22 mouse cellular contexts compared by ENCODE assay signal in genomic region chr17:56744173-56744572, GRCm38 (mm10). TPM values are rescaled to one million over a fixed set of nuclear protein-coding genes. Genes with fewer than 3 reads are reported as not detected.
DNase-seq lines count a peak whose midpoint lies in the region; ATAC-seq lines count a peak whose summit lies in the region.
"Had no signal": no experiment of that assay in that cellular context is flagged by ENCODE, and none has a peak within 500 bp of the region (broad histone marks: within the 10 kb centered on the region; RNA-seq: fewer than 3 reads in every experiment).

No protein-coding gene starts in this region.

- H3K9me3 ChIP-seq in embryonic facial prominence, embryonic 11.5 days (replicated peaks; ENCODE audit: control insufficient read depth, low read length), result no peaks in the 10 kb centered on the region
- no peaks in the 10 kb centered on the region for H3K9me3 ChIP-seq in embryonic facial prominence, embryonic 10.5 days
- no peaks in the 10 kb centered on the region for H3K9me3 ChIP-seq in limb, embryonic 15.5 days
- no peaks in the 10 kb centered on the region for H3K9me3 ChIP-seq in limb, embryonic 10.5 days (replicated peaks)
- H3K9me3 ChIP-seq in embryonic facial prominence, embryonic 14.5 days (ENCODE audit: control insufficient read depth, low read length), result no peaks in the 10 kb centered on the region
- H3K9me3 ChIP-seq: forebrain, embryonic 13.5 days; forebrain, embryonic 15.5 days; G1E had no signal

- H3K4me1 ChIP-seq in embryonic facial prominence, embryonic 11.5 days (ENCODE audit: control insufficient read depth, insufficient read depth, low read length), result no peaks in the 10 kb centered on the region
- peaks cover 3% of the 10 kb centered on the region; the same call in 1 of the 2 replicates for H3K4me1 ChIP-seq in embryonic facial prominence, embryonic 10.5 days
- no peaks in the 10 kb centered on the region for H3K4me1 ChIP-seq in limb, embryonic 15.5 days
- H3K4me1 ChIP-seq in limb, embryonic 10.5 days, result no peaks in the 10 kb centered on the region
- no peaks in the 10 kb centered on the region for H3K4me1 ChIP-seq in embryonic facial prominence, embryonic 14.5 days (ENCODE audit: control insufficient read depth, insufficient read depth, low read length)
- H3K4me1 ChIP-seq: forebrain, embryonic 13.5 days; forebrain, embryonic 15.5 days had no signal

- ATAC-seq in embryonic facial prominence, embryonic 11.5 days (replicated peaks; ENCODE audit: insufficient number of reproducible peaks, low FRiP score, low TSS enrichment, low read depth), result no peak
- no peak for ATAC-seq in limb, embryonic 15.5 days (ENCODE audit: insufficient number of reproducible peaks, low FRiP score, low TSS enrichment, low read depth)
- peak; percentile 51; the same call in 1 of the 2 replicates for ATAC-seq in embryonic facial prominence, embryonic 14.5 days (ENCODE audit: low read depth)
- ATAC-seq: activated CD4-positive, CD25-positive, alpha-beta regulatory T cell, adult 4 months; CD4-positive, CD25-positive, alpha-beta regulatory T cell, adult 4 months; forebrain, embryonic 13.5 days; forebrain, embryonic 15.5 days; forebrain, postnatal 0 days; Patski had no signal

- no peak overlapping the region for H3K4me3 ChIP-seq in embryonic facial prominence, embryonic 11.5 days (ENCODE audit: low read depth, low read length)
- no peak overlapping the region for H3K4me3 ChIP-seq in embryonic facial prominence, embryonic 10.5 days
- no peak overlapping the region for H3K4me3 ChIP-seq in limb, embryonic 15.5 days
- no peak overlapping the region for H3K4me3 ChIP-seq in limb, embryonic 10.5 days
- no peak overlapping the region for H3K4me3 ChIP-seq in embryonic facial prominence, embryonic 14.5 days (ENCODE audit: low read depth, low read length)
- H3K4me3 ChIP-seq: forebrain, embryonic 13.5 days; forebrain, embryonic 15.5 days had no signal

- intact Hi-C loops in heart, postnatal 25 days (cut with DNase I), result no loop called here

- WGBS in embryonic facial prominence, embryonic 11.5 days, result 58% methylated on average over 5 of the region's 5 CpGs
- WGBS in embryonic facial prominence, embryonic 10.5 days, result 58% methylated on average over 5 of the region's 5 CpGs
- WGBS in limb, embryonic 15.5 days, result 42% methylated on average over 5 of the region's 5 CpGs
- 59% methylated on average over 5 of the region's 5 CpGs for WGBS in limb, embryonic 10.5 days
- WGBS in embryonic facial prominence, embryonic 14.5 days, result 41% methylated on average over 5 of the region's 5 CpGs

- H3K36me3 ChIP-seq in embryonic facial prominence, embryonic 11.5 days (replicated peaks; ENCODE audit: control insufficient read depth, insufficient read depth, low read depth, low read length), result no peaks in the 10 kb centered on the region
- H3K36me3 ChIP-seq in embryonic facial prominence, embryonic 10.5 days (replicated peaks), result no peaks in the 10 kb centered on the region
- H3K36me3 ChIP-seq in limb, embryonic 15.5 days, result no peaks in the 10 kb centered on the region
- H3K36me3 ChIP-seq in limb, embryonic 10.5 days, result no peaks in the 10 kb centered on the region
- no peaks in the 10 kb centered on the region for H3K36me3 ChIP-seq in embryonic facial prominence, embryonic 14.5 days (ENCODE audit: control insufficient read depth, insufficient read depth, low read length)
- H3K36me3 ChIP-seq: forebrain, embryonic 15.5 days; G1E had no signal

- peak; percentile 33 for DNase-seq in embryonic facial prominence, embryonic 11.5 days (ENCODE audit: low spot score)
- no peak for DNase-seq in embryonic facial prominence, embryonic 10.5 days (ENCODE audit: low spot score)
- no peak for DNase-seq in limb, embryonic 10.5 days (ENCODE audit: low spot score)
- DNase-seq in embryonic facial prominence, embryonic 14.5 days (ENCODE audit: low spot score), result peak; percentile 80
- no peak for DNase-seq in heart, adult 11 months
- DNase-seq in heart, postnatal 25 days (ENCODE audit: low spot score), result no peak
- DNase-seq: adrenal gland, adult 8-10 months; adrenal gland, postnatal 25 days; B cell, adult 2 months; cerebellum, adult 11 months; cerebellum, adult 18-20 months; cerebellum, adult 9-10 months; cerebellum, postnatal 10 days; cerebellum, postnatal 25 days; forebrain, postnatal 0 days had no signal

- no peak overlapping the region for H3K4me2 ChIP-seq in embryonic facial prominence, embryonic 11.5 days (ENCODE audit: low read depth, low read length)
- H3K4me2 ChIP-seq in limb, embryonic 15.5 days, result no peak overlapping the region
- no peak overlapping the region for H3K4me2 ChIP-seq in embryonic facial prominence, embryonic 14.5 days (ENCODE audit: low read depth, low read length)
- H3K4me2 ChIP-seq: forebrain, embryonic 13.5 days; forebrain, embryonic 15.5 days had no signal

- no peak overlapping the region for H3K9ac ChIP-seq in embryonic facial prominence, embryonic 11.5 days (replicated peaks; ENCODE audit: low read length)
- no peak overlapping the region for H3K9ac ChIP-seq in limb, embryonic 15.5 days
- no peak overlapping the region for H3K9ac ChIP-seq in embryonic facial prominence, embryonic 14.5 days (ENCODE audit: low read depth, low read length)
- H3K9ac ChIP-seq: forebrain, embryonic 13.5 days; forebrain, embryonic 15.5 days; forebrain, postnatal 0 days had no signal

- H3K27me3 ChIP-seq in embryonic facial prominence, embryonic 11.5 days (ENCODE audit: control insufficient read depth, insufficient read depth, low read length), result no peaks in the 10 kb centered on the region
- H3K27me3 ChIP-seq in embryonic facial prominence, embryonic 10.5 days (replicated peaks; ENCODE audit: low read depth, poor library complexity, severe bottlenecking), result peaks cover 10% of the 10 kb centered on the region; the same call in 1 of the 2 replicates
- H3K27me3 ChIP-seq in limb, embryonic 15.5 days, result no peaks in the 10 kb centered on the region
- H3K27me3 ChIP-seq in limb, embryonic 10.5 days (ENCODE audit: low read depth, poor library complexity, severe bottlenecking), result 0 out of 2 replicates have a peak, but pooled peaks cover 7% of the 10 kb centered on the region
- H3K27me3 ChIP-seq in embryonic facial prominence, embryonic 14.5 days (replicated peaks; ENCODE audit: control insufficient read depth, insufficient read depth, low read length), result no peaks in the 10 kb centered on the region
- H3K27me3 ChIP-seq: forebrain, embryonic 15.5 days had no signal

- no peak overlapping the region for H3K27ac ChIP-seq in embryonic facial prominence, embryonic 11.5 days (replicated peaks; ENCODE audit: low read depth, low read length)
- no peak overlapping the region for H3K27ac ChIP-seq in embryonic facial prominence, embryonic 10.5 days (replicated peaks)
- peak overlapping the region; percentile 17; the same call in 1 of the 2 replicates for H3K27ac ChIP-seq in limb, embryonic 15.5 days
- H3K27ac ChIP-seq in limb, embryonic 10.5 days, result no peak overlapping the region
- no peak overlapping the region; the same call in 1 of the 2 replicates for H3K27ac ChIP-seq in embryonic facial prominence, embryonic 14.5 days (replicated peaks; ENCODE audit: low read depth, low read length)
- H3K27ac ChIP-seq: forebrain, embryonic 13.5 days; forebrain, embryonic 15.5 days had no signal

RNA-seq across cellular contexts. Expression of gene Nrtn, which starts 13.2 kb away (rescaled TPM):
- polyA plus RNA-seq in embryonic facial prominence, embryonic 11.5 days (2014; fragmentation: Nextera tagmentation; extraction: Ambion mirVana), result 6.7 and 7.8 TPM in 2 replicates
- polyA plus RNA-seq in embryonic facial prominence, embryonic 10.5 days (2016; fragmentation: Nextera tagmentation; extraction: Ambion mirVana), result 4.5 and 4.7 TPM in 2 replicates
- 15.2 and 20.5 TPM in 2 replicates for polyA plus RNA-seq in limb, embryonic 15.5 days (2015; fragmentation: Nextera tagmentation; extraction: Ambion mirVana)
- 10.8 and 12.7 TPM in 2 replicates for polyA plus RNA-seq in limb, embryonic 10.5 days (2016; fragmentation: Nextera tagmentation; extraction: Ambion mirVana)
- polyA plus RNA-seq in embryonic facial prominence, embryonic 14.5 days (2014; fragmentation: Nextera tagmentation; extraction: Ambion mirVana), result 14.0 and 17.4 TPM in 2 replicates
- total RNA-seq in heart, postnatal 25 days (2021), result 10 to 100 TPM; 25.7 to 28.8 TPM
- total RNA-seq: G1E had no signal
- polyA plus RNA-seq: activated CD4-positive, CD25-positive, alpha-beta regulatory T cell, adult 4 months; CD4-positive, CD25-positive, alpha-beta regulatory T cell, adult 4 months; G1E had no signal

RNA-seq across cellular contexts. Expression of gene Dus3l, which starts 20.4 kb away (rescaled TPM):
- polyA plus RNA-seq in embryonic facial prominence, embryonic 11.5 days (2014; fragmentation: Nextera tagmentation; extraction: Ambion mirVana), result 30.1 and 32.3 TPM in 2 replicates
- polyA plus RNA-seq in embryonic facial prominence, embryonic 10.5 days (2016; fragmentation: Nextera tagmentation; extraction: Ambion mirVana), result 45.0 and 45.6 TPM in 2 replicates
- polyA plus RNA-seq in limb, embryonic 15.5 days (2015; fragmentation: Nextera tagmentation; extraction: Ambion mirVana), result 43.9 and 45.5 TPM in 2 replicates
- 46.0 and 50.3 TPM in 2 replicates for polyA plus RNA-seq in limb, embryonic 10.5 days (2016; fragmentation: Nextera tagmentation; extraction: Ambion mirVana)
- polyA plus RNA-seq in embryonic facial prominence, embryonic 14.5 days (2014; fragmentation: Nextera tagmentation; extraction: Ambion mirVana), result 33.3 and 42.0 TPM in 2 replicates
- total RNA-seq in heart, postnatal 25 days (2021), result 10 to 100 TPM; 18.3 to 18.8 TPM

RNA-seq across cellular contexts. Expression of gene Prr22, which starts 25.9 kb away (rescaled TPM):
- polyA plus RNA-seq in embryonic facial prominence, embryonic 11.5 days (2014; fragmentation: Nextera tagmentation; extraction: Ambion mirVana), result 0.66 and 0.72 TPM in 2 replicates
- 1.7 and 1.8 TPM in 2 replicates for polyA plus RNA-seq in embryonic facial prominence, embryonic 10.5 days (2016; fragmentation: Nextera tagmentation; extraction: Ambion mirVana)
- 0.72 and 1.00 TPM in 2 replicates for polyA plus RNA-seq in limb, embryonic 15.5 days (2015; fragmentation: Nextera tagmentation; extraction: Ambion mirVana)
- 1.5 and 2.2 TPM in 2 replicates for polyA plus RNA-seq in limb, embryonic 10.5 days (2016; fragmentation: Nextera tagmentation; extraction: Ambion mirVana)
- 0.61 and 1.2 TPM in 2 replicates for polyA plus RNA-seq in embryonic facial prominence, embryonic 14.5 days (2014; fragmentation: Nextera tagmentation; extraction: Ambion mirVana)
- total RNA-seq in heart, postnatal 25 days (2021), result under 1 TPM; 0.13 to 0.22 TPM

RNA-seq across cellular contexts. Expression of gene Vmac, which starts 26.4 kb away (rescaled TPM):
- 14.7 and 15.5 TPM in 2 replicates for polyA plus RNA-seq in embryonic facial prominence, embryonic 11.5 days (2014; fragmentation: Nextera tagmentation; extraction: Ambion mirVana)
- 14.1 and 14.5 TPM in 2 replicates for polyA plus RNA-seq in embryonic facial prominence, embryonic 10.5 days (2016; fragmentation: Nextera tagmentation; extraction: Ambion mirVana)
- 18.1 and 18.2 TPM in 2 replicates for polyA plus RNA-seq in limb, embryonic 15.5 days (2015; fragmentation: Nextera tagmentation; extraction: Ambion mirVana)
- polyA plus RNA-seq in limb, embryonic 10.5 days (2016; fragmentation: Nextera tagmentation; extraction: Ambion mirVana), result 12.8 and 15.5 TPM in 2 replicates
- 18.6 and 21.4 TPM in 2 replicates for polyA plus RNA-seq in embryonic facial prominence, embryonic 14.5 days (2014; fragmentation: Nextera tagmentation; extraction: Ambion mirVana)
- 1 to 10 TPM; 5.0 to 5.2 TPM for total RNA-seq in heart, postnatal 25 days (2021)

RNA-seq across cellular contexts. Expression of gene Ndufa11, which starts 26.6 kb away (rescaled TPM):
- 352 and 362 TPM in 2 replicates for polyA plus RNA-seq in embryonic facial prominence, embryonic 11.5 days (2014; fragmentation: Nextera tagmentation; extraction: Ambion mirVana)
- polyA plus RNA-seq in embryonic facial prominence, embryonic 10.5 days (2016; fragmentation: Nextera tagmentation; extraction: Ambion mirVana), result 388 and 402 TPM in 2 replicates
- 370 and 405 TPM in 2 replicates for polyA plus RNA-seq in limb, embryonic 15.5 days (2015; fragmentation: Nextera tagmentation; extraction: Ambion mirVana)
- 425 and 437 TPM in 2 replicates for polyA plus RNA-seq in limb, embryonic 10.5 days (2016; fragmentation: Nextera tagmentation; extraction: Ambion mirVana)
- 424 and 466 TPM in 2 replicates for polyA plus RNA-seq in embryonic facial prominence, embryonic 14.5 days (2014; fragmentation: Nextera tagmentation; extraction: Ambion mirVana)
- 100 to 1,000 TPM; 913 to 934 TPM for total RNA-seq in heart, postnatal 25 days (2021)

Comparison
In these comparisons a context has a peak if more than half of its experiments do, and no peak if none do; other contexts are left out.
1. DNase-seq: peak in embryonic facial prominence, embryonic 11.5 days (single experiment) and embryonic facial prominence, embryonic 14.5 days (single experiment); none in embryonic facial prominence, embryonic 10.5 days (single experiment), limb, embryonic 10.5 days (single experiment), heart, adult 11 months (single experiment) and heart, postnatal 25 days (single experiment).